Mouse (Mus musculus) liver, embryonic 14.5 days (tissue): Measurements from ENCODE around the gene Grid2ip.
A peak's percentile ranks its signal among the peaks of the same experiment; 100 is the strongest.

ENCODE experiments used
- CTCF ChIP-seq: IDR thresholded peaks from 2 replicates; pipeline ENCODE4 v1.5.1; 2016; ENCODE audit warnings: antibody characterized with exemption, low read depth, control low read depth
- EP300 ChIP-seq: IDR thresholded peaks from 2 replicates; pipeline ENCODE4 v1.6.1; 2016; ENCODE audit warnings: antibody characterized with exemption, low read depth

DNA sequence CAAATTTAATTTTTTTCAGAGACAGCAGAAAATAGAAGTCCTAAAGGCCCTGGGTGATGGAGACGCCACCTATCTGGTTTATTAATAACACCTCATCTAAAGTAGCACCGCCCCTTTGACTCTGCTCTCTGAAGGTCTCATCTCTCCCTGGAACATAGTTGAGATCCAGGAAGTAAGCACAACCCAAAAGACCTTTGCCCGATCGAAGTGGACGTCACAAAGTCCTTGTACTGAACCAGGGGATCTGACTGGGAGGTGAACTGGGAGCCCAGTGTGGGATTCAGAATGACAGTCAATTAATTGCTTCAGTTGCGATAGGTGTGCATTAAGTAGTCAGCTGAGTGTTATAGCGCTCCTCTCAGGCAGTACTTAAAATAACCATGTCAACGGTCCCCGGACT is 48.1 kb downstream of the Grid2ip start:
- TF ChIP-seq CTCF (0 out of 2 replicates have a peak, but pooled peaks have one; percentile 4), EP300 (no peak)
